Mouse (Mus musculus): ENCODE measurements around the gene Arl8b.

- TF ChIP-seq FLI1 (IDR thresholded peaks at IDR 0.05; ENCODE audit: low read length) (no peak), GATA1 (IDR thresholded peaks at IDR 0.05; ENCODE audit: borderline replicate concordance, low read length) (no peak)
These were observed 4.5 kb upstream of the Arl8b start for GRCm38 (mm10) chr6:108778399-108778798.
